Mouse (Mus musculus): ENCODE measurements around the gene Sufu. TPM values are rescaled to one million over a fixed set of nuclear protein-coding genes. Genes with fewer than 3 reads are reported as not detected.

Sufu gene
- total RNA-seq, 2 experiments from 2014 or later = 4.6 to 5.1 TPM

DNA sequence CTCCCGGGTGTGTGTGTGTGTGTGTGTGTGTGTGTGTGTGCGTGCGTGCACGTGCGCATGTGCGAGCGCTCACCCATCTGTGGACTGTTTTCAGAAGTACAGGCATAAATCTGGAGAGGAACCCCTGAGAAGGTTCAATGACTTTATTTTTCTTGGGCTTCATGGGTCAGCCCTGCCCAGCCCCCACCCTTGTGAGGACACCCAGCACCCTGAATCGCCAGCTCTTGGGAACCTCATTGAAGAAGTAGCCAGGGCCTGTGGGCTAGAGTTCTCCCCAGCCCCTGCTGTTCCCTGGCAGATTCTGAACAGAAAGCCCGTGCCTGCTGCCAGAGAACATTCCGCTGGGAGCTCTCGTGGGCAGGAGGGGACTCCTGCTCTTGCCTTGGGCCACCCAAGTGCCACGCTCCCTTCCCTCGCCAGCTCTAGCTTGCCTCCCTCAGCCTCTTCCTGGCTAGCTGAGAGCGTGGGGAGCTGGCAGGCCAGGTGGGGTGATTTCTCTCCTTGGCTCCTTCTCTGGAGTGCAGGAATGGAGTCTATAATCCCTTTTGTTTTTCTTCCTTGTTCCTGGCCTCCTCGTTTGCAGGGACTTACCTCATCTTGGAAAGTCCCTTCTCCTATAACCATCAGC is 87.1 kb downstream of the Sufu start:
- peak in 1 of 2 experiments; percentile 21 for DNase-seq
- intact Hi-C loops (cut with DNase I) = no loop called here

DNA sequence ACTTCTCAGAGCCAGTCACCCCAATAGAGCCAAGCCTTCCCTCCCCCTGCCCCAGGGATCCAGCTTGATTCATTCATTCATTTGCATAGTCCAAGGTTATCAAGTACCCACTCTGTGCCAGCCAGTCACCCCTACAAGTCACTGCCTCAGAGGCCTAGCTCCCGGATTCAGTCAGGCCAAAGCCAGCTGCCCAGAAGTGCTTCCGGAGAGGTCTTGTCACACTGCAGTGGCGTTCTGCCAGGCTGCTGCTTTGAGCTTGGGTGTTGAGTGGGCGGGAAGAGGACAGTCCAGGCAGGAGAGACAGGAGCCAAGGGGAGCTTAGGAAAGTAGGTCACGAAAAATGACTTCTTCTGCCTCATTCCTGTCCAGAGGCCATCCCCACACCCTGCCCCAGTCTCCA is 87.8 kb downstream of the Sufu start:
- intact Hi-C loops (cut with DNase I) = no loop called here

DNA sequence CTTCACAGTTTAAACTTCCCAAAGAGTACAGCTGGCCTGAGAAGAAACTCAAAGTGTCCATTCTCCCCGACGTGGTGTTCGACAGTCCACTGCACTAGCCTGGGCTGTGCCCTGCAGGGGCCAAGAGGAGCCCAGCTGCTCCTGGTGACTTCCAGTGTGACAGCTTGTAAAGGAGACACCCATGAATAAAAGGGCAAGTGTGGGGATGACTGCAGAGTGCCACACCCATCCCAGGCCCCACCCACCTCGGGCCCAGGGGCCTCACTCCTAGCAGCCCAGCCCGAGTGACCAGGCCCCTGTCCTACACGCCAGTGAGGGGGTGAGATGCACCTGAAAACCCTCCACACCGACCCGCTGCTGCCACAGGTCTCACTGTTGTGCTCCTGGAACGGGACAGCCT is 89.2 kb downstream of the Sufu start:
- DNase-seq = no peak
- intact Hi-C loops (cut with DNase I) = no loop called here

More for the DNA sequence above, 87.8 kb downstream of the Sufu start:
- peak; percentile 66 to 68 for DNase-seq

DNA sequence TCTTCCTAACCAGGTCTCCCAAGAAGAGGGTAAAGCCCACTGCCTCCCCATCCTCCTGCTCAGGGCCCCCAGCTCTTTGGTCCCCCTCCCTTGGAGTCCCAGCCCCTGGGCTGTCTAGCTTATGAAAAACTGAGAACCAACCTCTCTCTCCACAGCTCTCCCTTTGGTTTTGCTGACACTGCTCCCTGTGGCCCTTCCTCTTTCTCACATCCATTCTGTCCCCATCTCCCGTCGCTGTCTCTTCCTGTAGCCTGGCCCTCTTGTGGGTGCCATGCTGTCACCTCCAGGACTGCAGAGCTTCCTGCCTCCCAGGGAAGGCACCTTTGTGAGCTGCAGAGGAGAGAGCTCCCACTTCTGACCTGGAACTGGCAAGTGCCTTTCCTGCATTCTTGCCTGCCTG is 90.0 kb downstream of the Sufu start:
- no peak for DNase-seq

DNA sequence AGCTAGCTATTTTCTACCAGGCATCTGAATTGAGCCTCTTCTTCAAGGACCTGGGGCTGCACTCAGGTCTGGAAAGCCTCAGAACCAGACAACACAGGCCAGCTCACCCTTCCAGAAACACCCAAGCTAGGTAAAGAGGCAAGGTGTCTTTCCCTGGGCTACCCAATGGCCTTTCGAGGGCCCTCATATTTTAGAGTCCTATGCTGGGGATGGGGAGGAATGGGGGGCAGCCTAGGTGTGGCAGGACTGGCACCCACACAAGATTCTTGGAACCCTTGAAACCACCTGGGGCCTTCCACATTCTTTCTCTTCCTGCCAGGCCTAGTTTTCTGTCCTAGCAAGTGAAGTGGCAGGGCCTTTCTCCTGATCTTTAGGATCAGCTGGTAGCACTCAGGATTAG is 92.8 kb downstream of the Sufu start:
- no peak for DNase-seq
- intact Hi-C loops (cut with DNase I) = no loop called here

More for the DNA sequence above, 90.0 kb downstream of the Sufu start:
- intact Hi-C loops (cut with DNase I) = no loop called here

DNA sequence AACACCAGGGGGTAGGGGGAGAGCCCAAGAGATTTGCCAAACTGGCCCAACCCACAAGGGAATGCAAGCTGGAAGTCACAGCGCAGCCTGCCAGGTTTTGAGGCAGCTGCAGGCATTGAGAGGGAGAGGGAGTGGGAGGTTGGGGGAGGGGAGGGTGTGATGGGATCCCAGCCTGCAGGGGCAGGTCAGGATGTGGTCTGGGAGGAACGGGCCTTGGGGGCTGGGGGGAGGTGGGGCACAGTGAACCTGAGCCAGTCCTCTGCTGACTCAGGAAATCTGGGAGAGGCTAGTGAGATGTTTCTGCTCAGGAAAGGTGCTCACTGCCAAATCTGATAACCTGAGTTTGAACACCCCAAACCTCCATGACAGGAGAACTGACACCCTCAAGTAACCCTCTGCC is 93.9 kb downstream of the Sufu start:
- peak in 1 of 2 experiments; percentile 25 for DNase-seq
- intact Hi-C loops (cut with DNase I) = no loop called here

DNA sequence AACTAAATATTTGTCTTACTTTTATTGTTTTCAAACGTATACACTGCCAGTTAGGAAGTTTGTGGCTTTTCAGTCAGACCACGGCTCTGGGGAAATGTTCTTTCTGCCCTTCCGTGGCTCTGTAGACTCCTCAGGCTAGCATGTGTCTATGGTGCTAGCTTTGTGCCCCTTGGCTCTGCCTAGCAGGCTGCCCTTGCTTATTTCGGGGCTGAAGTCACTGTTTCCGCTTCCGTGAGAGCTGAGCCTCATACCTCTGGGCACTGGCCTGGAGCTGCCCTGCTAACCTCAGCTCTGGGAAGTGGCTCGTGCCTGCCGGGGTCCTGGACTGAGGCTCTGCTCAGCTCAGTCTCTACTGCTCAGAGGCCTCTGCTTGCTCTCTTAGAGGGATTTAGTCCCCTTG is 98.4 kb downstream of the Sufu start:
- intact Hi-C loops (cut with DNase I) = no loop called here
- DNase-seq = no peak

DNA sequence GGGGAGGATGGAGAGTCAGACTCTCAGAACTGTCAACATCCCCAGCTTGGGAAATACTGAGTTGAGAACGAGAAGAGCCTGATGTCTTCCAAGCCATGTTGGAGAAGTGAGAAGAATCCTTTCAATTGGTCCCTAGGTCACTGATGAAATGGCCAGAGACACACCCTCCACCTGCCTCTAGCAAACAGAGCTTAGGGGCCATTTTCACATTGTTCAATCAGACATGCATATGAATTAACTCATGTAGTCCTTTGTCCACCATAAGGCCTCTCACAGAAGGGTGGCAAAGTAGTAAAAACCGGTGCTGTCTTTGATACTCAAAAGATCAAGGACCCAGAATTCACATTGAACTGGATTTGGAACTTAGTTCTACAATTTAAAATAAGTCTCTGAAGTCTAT is 100.5 kb downstream of the Sufu start:
- no peak for DNase-seq

DNA sequence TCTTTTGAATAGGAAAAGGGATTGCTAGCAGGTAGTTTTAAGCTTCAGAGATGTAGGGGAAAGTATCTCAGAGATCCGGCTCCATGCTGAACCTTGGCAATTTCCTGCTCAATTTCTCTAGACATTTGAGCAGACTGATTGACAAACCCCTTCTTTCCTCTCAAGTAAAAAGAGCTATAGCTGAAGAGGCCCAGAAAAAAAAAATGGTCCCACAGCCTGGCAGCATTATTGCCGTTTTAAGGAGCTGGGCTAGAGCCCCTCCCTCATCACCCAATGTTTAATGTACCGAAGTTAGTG is 102.8 kb downstream of the Sufu start:
- DNase-seq = no peak
- intact Hi-C loops (cut with DNase I) = no loop called here

More for the DNA sequence above, 100.5 kb downstream of the Sufu start:
- intact Hi-C loops (cut with DNase I) = no loop called here

DNA sequence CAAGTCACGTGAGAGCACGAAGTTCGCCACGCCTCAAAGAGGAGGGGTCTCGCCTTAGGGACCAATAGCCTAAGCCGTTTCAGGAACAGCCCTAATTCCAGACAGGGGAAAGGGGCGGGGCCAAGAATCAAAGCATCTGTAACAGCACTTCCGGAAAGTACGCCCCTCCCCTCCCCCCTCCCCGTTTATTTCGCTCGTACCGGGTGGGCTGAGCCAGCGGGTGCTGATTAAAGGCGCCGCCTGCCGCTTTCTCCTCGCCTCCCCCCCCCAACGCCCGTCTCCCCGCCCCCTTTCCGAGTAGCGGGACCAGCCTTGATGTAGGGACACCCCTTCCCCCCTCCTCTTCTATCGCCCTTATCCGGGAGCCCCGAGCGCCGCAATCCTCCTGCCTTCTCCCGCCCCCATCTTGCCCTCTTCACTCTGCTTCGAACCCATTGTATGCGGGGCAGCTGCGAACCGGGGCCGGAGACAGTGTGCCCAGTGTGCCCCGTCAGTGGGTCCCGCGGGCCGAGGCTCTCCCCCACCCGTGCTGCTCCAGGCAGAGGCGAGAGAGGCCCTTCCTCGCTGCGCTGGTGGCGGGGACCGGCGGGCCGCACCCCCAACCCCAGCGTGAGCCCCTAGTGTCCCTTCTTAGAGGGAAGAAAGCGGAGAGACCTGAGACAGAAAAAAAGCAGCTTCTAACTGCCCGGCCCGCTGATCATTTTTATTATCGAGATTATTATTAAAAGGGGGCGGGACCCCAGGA is 103.3 kb downstream of the Sufu start:
- intact Hi-C loops (cut with DNase I) = loop anchor here (5.0 kb wide), 1 partner anchor 62 kb away; no protein-coding TSS in a partner anchor

DNA sequence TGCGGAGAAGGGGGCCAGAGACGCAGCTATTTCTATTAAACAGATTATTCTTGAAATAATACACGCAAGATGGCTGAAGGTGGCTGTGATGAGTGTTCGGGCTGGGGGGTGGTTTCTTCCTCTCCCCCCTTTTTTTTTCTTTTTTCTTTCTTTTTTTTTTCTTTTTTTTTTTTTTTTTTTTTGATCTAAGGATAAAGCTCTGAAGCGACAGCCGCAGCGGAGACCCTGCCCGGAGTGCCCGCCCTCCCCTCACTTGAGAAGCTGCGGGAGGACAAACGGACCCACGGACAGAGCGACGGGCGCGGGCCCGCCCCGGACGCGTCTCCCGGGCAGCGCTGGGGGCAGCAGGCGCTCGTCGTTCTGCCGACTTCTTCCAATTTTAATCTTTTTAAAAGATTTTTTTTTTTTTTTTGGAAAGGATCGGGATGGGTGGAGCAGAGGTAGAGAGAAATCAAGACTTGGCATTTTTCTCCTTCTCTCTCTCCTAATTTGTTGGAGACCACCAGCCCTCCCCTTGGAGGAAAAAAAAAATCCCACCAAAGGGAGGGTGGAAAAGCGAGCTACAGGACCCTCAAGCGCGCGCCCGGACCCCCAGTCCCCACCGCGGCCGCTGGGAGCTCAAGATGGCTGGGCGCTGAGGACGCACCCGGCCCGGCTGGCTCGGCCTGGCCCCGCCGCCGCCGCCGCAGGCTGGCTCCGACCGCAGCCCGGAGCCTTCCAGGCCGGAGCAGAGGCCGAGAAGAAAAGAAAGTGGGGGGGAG is 104.1 kb downstream of the Sufu start:
- peak; percentile 44 to 61 for DNase-seq
- intact Hi-C loops (cut with DNase I) = loop anchor here (5.0 kb wide), 1 partner anchor 62 kb away; no protein-coding TSS in a partner anchor

More for the DNA sequence above, 103.3 kb downstream of the Sufu start:
- DNase-seq = peak; percentile 88 to 96

DNA sequence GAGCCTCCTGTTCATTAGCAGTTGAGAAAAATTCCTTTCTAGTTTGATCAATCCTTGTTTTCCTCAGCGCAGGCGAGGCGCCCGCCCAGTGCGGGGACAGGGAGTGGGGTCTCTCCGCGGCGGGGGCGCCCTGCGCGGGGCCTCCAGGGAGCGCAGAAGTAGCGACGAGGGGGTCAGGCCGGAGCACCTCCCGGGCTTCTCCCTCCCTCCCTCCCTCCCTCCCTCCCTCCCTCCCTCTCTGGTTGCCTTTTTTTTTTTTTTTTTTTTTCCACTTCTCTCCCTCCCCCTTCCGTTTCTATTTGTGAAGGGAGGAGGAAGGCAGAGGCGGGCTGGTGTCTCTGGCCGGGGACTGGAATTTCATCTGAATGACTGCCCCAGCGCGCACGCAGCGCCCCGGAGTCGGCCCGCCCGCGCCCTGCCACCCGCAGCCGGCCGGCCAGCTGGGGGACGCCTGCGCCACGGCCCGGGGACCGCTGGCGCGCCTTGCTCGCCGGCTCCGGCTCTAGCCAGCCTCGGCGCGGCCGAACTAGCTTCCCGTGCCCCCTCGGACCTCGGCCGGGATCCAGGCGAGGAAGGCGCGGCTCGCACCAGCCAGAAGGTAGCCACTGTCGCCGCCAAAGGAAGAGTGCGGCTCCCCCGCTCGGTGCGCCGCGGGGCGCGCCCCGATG is 104.8 kb downstream of the Sufu start, which contains the start of gene Trim8:
Gene Trim8, plus strand, starts transcription at position 302 of the 668 bp plus-strand sequence.
- DNase-seq = peak; percentile 80 to 89

DNA sequence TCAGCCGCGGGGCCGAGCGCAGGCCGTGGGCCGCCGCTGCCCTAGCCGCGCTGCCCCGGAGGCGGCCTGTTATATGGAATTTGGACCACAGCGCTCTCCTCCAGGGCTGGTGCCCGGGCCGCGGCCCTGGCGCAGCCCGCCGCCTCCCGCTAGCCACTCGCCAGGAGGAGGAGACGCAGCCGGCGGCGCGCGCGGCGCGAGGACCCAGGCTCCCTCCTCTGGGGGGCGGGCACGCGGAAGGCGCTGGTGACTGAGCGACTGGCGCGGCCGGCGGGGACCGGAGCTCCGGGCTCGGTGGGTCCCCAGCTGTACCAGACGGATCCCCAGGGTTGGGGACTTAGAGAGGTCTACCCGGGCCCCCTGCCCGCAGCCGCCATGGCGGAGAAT is 105.4 kb downstream of the Sufu start:
- intact Hi-C loops (cut with DNase I) = loop anchor here (5.0 kb wide), 1 partner anchor 60 kb away; no protein-coding TSS in a partner anchor
- peak in 1 of 2 experiments; percentile 77 for DNase-seq

More for the DNA sequence above, 104.8 kb downstream of the Sufu start, which contains the start of gene Trim8:
- intact Hi-C loops (cut with DNase I) = loop anchor here (5.0 kb wide), 1 partner anchor 61 kb away; no protein-coding TSS in a partner anchor

DNA sequence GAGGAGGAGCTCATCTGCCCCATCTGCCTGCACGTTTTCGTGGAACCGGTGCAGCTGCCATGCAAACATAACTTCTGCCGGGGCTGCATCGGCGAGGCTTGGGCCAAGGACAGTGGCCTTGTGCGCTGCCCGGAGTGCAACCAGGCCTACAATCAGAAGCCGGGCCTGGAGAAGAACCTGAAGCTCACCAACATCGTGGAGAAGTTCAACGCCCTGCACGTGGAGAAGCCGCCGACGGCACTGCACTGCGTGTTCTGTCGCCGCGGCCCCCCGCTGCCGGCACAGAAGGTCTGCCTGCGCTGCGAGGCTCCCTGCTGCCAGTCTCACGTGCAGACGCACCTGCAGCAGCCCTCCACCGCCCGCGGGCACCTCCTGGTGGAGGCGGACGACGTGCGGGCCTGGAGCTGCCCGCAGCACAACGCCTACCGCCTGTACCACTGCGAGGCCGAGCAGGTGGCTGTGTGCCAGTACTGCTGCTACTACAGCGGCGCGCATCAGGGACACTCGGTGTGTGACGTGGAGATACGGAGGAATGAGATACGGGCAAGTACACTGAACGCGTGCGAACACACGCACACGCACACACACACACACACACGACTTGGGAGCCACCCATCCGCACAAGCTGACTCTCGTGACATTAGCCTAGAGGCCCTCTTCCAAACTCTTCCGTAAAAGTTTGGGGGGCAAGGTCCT is 105.9 kb downstream of the Sufu start:
- DNase-seq = peak; percentile 69 to 74
- intact Hi-C loops (cut with DNase I) = loop anchor here (5.0 kb wide), 1 partner anchor 60 kb away; no protein-coding TSS in a partner anchor

DNA sequence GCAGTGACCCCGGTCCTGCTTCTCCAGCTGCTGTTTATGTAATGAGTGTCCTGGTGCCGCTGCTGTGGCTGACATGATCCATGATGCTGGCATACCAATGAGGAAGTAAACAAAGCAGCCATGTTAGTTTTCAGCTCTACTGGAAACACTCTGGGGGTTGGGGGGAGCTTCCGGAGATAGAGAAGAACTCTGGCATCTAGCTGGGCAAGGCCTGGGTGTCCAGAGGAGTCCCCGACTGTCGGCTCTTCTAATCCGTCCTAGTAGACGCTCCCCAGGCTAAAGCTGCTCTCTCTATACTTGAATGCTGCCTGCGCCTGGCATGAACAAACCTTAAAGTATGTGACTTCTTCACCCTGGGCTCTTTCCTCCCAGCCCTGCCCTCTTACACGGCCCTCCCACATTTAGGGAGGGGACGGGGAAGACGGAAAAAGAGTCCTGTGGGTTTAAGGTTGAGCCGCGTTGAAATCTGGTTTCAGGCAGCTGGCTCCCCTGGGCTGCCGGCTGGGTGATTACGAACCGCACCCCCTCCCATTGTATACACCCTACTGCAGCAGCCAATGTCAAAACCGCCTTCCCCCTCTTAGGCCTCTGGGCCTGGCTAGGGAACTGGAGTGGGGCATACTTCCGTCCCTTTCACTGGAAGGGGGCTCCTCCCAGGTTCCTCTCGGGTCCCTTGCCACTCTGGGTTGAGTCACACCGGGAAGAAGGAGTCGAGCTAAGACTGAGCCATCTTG is 106.8 kb downstream of the Sufu start:
- DNase-seq = peak; percentile 56 to 71
- intact Hi-C loops (cut with DNase I) = loop anchor here (5.0 kb wide), 1 partner anchor 59 kb away; no protein-coding TSS in a partner anchor

DNA sequence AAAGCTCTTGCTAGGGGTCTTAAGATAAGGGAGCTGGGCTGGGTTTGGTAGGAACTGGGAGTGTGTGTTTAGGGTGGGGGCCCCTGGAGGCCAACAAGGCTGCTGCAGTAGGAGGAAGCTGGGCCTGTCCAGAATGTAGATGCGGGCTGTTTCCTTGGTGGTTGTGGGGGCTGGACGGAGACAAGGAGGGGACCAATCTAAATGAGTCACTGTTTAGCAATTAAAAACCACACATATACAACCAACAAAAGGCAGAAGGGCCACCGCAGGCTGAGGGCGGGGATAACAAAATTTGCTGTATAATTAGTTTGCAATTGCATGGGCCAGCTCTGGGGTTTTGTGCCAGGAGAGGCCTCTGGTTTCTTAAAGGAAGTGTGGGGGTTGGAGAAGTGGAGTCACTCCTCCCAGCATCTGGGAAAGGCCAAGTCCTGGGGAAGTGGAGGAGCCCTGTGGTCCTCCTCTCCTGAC is 107.4 kb downstream of the Sufu start:
- DNase-seq = peak; percentile 40 to 46
- intact Hi-C loops (cut with DNase I) = loop anchor here (5.0 kb wide), 1 partner anchor 58 kb away; no protein-coding TSS in a partner anchor

DNA sequence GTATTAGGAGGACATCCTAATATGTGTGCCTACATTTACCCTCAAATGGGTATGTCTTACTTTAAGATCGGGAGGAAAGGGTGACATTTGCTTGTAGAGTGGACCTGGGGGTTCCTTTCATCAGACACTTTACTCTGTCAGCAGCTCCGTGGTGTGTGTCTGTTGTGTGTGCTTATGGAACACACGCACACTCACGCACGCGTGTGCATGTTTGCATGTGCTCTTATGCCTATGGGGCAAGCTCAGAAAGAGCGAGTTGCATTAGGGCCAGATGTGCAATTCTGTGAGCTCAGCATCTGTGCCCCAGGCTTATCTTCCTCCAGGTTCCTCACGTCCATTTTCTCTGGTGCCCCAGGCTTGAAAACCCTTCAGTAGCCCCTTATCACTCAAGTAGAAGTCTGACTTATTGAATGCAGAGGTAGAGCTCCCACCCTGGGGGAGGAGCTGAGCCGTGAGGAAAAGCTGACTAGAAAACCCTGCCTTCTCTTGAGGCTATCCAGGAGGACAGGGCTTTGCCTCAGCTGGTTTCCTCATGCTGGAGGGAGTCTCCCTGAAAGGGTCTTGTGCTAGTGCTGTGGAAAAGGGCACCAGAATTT is 108.2 kb downstream of the Sufu start:
- no peak for DNase-seq
- intact Hi-C loops (cut with DNase I) = loop anchor here (5.0 kb wide), 1 partner anchor 57 kb away; no protein-coding TSS in a partner anchor

DNA sequence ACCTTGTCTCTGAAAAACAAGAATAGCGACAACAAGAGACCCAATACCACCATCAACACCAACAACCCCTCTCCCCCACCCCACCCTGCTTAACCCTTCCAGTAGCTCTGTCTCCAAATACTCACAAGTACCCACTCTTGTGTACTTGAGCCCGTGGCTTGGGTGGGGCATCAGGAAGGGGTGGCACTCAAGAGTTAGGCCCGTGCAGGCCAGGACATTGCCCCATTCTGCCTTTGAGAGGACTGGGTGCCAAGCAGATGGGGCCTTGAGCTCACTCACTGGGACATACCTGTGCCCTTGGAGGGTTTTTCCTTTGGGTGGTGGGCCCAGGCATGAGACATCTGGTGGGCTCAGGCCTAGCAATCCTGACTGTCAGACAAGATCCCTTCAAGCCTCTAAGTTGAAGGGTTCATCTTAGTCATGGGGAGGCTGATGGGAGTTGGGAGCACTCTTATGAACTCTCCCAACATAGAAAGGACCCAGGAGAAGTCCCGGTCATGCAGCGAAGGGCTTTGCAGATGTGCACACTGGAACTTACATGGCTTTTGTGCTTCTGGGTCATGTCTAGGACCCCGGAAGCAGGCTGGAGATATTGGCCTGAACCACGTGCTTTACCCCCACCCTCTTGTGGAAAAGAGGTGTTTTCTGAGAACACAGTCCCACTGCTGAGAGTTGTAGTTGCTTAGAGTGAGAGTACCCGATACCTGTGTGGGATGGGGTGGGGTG is 109.1 kb downstream of the Sufu start:
- intact Hi-C loops (cut with DNase I) = no loop called here
- no peak for DNase-seq

Measured in gastrocnemius, postnatal 36 days (tissue).